Mouse (Mus musculus) kidney, adult 2 months (tissue): ENCODE results near the gene Hes2. TPM values are rescaled to one million over a fixed set of nuclear protein-coding genes. Genes with fewer than 3 reads are reported as not detected.
A peak's percentile ranks its signal among the peaks of the same experiment; 100 is the strongest.

Source experiments
- DNase-seq: peaks from one replicate; pipeline ENCODE4 v3.0.0; 2021
- H3K27ac ChIP-seq: fragments of 200-500 bp; 2 replicates; pipeline ENCODE4 v1.5.1; 2012; ENCODE audit warnings: low read depth, low read length, control low read depth, inconsistent platforms; ENCODE audit not compliant: insufficient read depth
- H3K27me3 ChIP-seq: fragments of 200-500 bp; replicated peaks from 2 replicates; pipeline ENCODE4 v1.6.1; 2012; ENCODE audit warnings: mild to moderate bottlenecking, moderate library complexity, low read length, inconsistent platforms; ENCODE audit not compliant: control insufficient read depth, insufficient read depth
- H3K36me3 ChIP-seq: fragments of 200-500 bp; 2 replicates; pipeline ENCODE4 v1.6.1; 2012; ENCODE audit warnings: mild to moderate bottlenecking, moderate library complexity, low read length, inconsistent platforms; ENCODE audit not compliant: control insufficient read depth, insufficient read depth
- H3K4me1 ChIP-seq: fragments of 200-500 bp; 2 replicates; pipeline ENCODE4 v1.6.1; 2011; ENCODE audit warnings: low read length; ENCODE audit not compliant: control insufficient read depth, insufficient read depth
- H3K4me3 ChIP-seq: fragments of 200-500 bp; 2 replicates; pipeline ENCODE4 v1.5.1; 2011; ENCODE audit warnings: mild to moderate bottlenecking, low read depth, low read length, control low read depth; ENCODE audit not compliant: insufficient read depth
- CTCF ChIP-seq: fragments of 200-500 bp; conservative IDR thresholded peaks from 2 replicates; pipeline ENCODE4 v1.5.1; 2011; ENCODE audit warnings: low read depth, mild to moderate bottlenecking, control low read depth, low read length, moderate library complexity, mixed read lengths; ENCODE audit not compliant: insufficient read depth, insufficient read length
- POLR2A ChIP-seq: fragments of 200-500 bp; IDR thresholded peaks from one replicate; pipeline ENCODE4 v1.6.1; 2011; ENCODE audit warnings: low read depth, low read length, control low read depth
- WGBS: fragments of 180-500 bp; shearing (Covaris S2); methylation state at CpG from one replicate; pipeline ENCODE4 v1.1.7; 2018; 5-methylcytosine and 5-hydroxymethylcytosine counted together
- polyA plus RNA-seq: library from polyadenylated mRNA; depleted of rRNA; stranded (reverse); fragments of >200 nt; gene quantifications from 2 replicates; pipeline ENCODE4 v1.2.3, GENCODE M21; 2012

The Hes2 gene
- polyA plus RNA-seq, 1 experiment = 1.0 TPM

DNA sequence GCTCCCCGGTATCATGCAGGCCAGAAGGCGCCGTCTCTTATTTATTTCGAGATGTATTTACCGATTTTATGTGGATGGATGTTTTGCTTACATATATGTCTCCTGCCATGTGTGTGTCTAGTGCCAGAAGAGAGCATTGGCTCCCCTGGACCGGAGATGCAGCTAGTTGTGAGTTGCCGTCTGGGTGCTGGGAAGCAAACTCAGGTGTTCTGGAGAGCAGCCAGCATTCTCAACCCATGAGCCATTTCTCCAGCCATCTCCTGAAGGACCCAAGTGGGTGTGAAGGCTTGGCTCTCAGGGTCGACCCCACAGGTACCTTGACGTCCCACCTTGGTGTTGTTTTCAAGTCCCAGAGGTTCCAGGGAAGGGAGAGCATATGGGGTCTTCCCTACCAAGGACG is 23.5 kb downstream of the Hes2 start:
- no peak overlapping the region for H3K4me3 ChIP-seq
- no peak for DNase-seq
- no peak for TF ChIP-seq CTCF
- TF ChIP-seq POLR2A = no peak
- H3K4me1 ChIP-seq = peaks cover 3% of the 10 kb centered on the region; the same call in 1 of the 2 replicates
- 89% methylated on average over 10 of the region's 10 CpGs for WGBS
- no peaks in the 10 kb centered on the region for H3K36me3 ChIP-seq
- no peaks in the 10 kb centered on the region for H3K27me3 ChIP-seq
- H3K27ac ChIP-seq = no peak overlapping the region

GRCm38 (mm10) chr4:152184353-152185035 is 25.8 kb downstream of the Hes2 start:
- H3K27ac ChIP-seq = no peak overlapping the region
- no peak for TF ChIP-seq POLR2A
- peak; percentile 39; the same call in 1 of the 2 replicates for TF ChIP-seq CTCF
- no peaks in the 10 kb centered on the region for H3K36me3 ChIP-seq
- H3K27me3 ChIP-seq = no peaks in the 10 kb centered on the region
- 64% methylated on average over 7 of the region's 7 CpGs for WGBS
- no peak overlapping the region for H3K4me3 ChIP-seq
- DNase-seq = no peak
- peaks cover 3% of the 10 kb centered on the region; the same call in 1 of the 2 replicates for H3K4me1 ChIP-seq

GRCm38 (mm10) chr4:152185137-152185509 is 26.5 kb downstream of the Hes2 start:
- TF ChIP-seq CTCF (no peak), POLR2A (no peak)
- H3K4me1 ChIP-seq = peaks cover 3% of the 10 kb centered on the region; the same call in 1 of the 2 replicates
- H3K27ac ChIP-seq = no peak overlapping the region
- 23% methylated on average over 3 of the region's 3 CpGs for WGBS
- no peak for DNase-seq
- no peak overlapping the region for H3K4me3 ChIP-seq
- H3K36me3 ChIP-seq = no peaks in the 10 kb centered on the region
- H3K27me3 ChIP-seq = no peaks in the 10 kb centered on the region

- no peak overlapping the region for H3K27ac ChIP-seq
Observed at GRCm38 (mm10) chr4:152185510-152186204, 27.0 kb downstream of the Hes2 start.

DNA sequence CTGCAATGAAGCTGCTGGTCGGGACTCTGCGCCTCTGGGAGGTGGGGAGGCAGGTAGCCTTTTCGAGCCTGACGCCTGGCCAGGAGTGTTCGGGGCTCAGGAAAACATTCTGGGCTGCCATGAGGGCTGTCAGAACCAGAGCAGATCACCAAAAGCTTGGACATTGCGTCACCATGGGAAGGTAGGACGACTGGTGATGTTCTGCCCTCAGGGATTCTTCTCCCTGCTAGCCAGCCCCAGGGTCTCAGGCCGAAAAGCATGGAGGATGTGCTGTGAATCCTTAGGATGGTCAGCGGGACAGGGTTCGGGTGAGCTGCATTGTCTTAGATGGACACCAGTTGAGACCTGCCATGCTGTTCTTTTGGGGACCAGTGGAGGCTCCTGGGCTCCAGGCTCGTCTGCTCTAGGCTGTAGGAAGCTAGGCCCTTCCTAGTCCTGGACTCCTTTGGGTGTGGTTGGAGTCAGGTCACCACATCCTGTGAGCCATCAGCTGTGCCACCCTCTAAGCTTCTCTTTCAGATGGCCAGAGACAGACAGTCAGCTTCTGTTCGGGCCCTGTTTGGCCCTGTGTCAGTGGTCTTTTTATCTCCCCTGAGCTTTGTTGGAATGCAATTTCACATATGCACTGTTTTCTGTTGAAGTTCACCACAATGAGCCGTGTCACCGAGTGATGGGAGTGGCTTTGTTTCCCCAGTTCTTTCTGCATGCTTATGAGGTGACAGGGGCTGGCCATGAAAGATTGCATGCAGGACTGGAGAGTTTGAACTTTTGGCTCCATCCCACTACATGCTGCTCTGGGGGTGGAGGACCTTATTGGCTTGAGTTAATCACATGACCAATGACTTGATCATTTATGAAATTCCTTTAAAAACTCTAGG is 27.8 kb downstream of the Hes2 start:
- Histone ChIP-seq H3K4me1 (peaks cover 3% of the 10 kb centered on the region; the same call in 1 of the 2 replicates), H3K27ac (no peak overlapping the region), H3K27me3 (no peaks in the 10 kb centered on the region), H3K4me3 (no peak overlapping the region), H3K36me3 (no peaks in the 10 kb centered on the region)
- no peak for TF ChIP-seq POLR2A
- no peak for TF ChIP-seq CTCF
- DNase-seq = no peak
- 60% methylated on average over 14 of the region's 14 CpGs for WGBS

More at GRCm38 (mm10) chr4:152185510-152186204, 27.0 kb downstream of the Hes2 start:
- Histone ChIP-seq H3K27me3 (no peaks in the 10 kb centered on the region), H3K4me1 (peaks cover 3% of the 10 kb centered on the region; the same call in 1 of the 2 replicates), H3K36me3 (no peaks in the 10 kb centered on the region), H3K4me3 (no peak overlapping the region)
- WGBS = 22% methylated on average over 19 of the region's 19 CpGs
- no peak for TF ChIP-seq CTCF
- no peak for TF ChIP-seq POLR2A
- DNase-seq = no peak

DNA sequence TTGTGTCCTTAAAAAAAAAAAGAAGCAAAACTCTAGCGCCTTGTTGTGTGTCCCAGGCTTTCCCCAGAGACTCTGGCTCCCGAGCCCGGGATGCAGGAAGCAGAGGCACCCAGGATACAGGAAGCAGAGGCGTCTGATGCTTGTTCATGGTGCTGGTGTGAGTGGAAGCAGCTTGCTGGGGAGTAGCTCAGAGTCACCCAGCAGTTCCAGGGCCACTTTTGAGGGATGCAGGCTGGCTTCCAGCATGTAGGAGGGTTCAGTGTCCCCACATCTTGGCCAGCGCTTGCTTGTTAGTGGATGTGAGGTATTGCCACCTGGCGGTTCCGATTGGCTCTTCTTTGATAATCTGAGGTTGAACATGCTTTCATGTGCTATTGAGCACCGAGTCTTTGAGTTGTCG is 28.5 kb downstream of the Hes2 start:
- 81% methylated on average over 9 of the region's 9 CpGs for WGBS

More for the DNA sequence above, 28.5 kb downstream of the Hes2 start:
- TF ChIP-seq POLR2A (no peak), CTCF (no peak)
- Histone ChIP-seq H3K4me1 (peaks cover 3% of the 10 kb centered on the region; the same call in 1 of the 2 replicates), H3K27me3 (no peaks in the 10 kb centered on the region), H3K36me3 (no peaks in the 10 kb centered on the region), H3K27ac (no peak overlapping the region), H3K4me3 (no peak overlapping the region)
- no peak for DNase-seq
